Mouse (Mus musculus): Measurements from ENCODE around the gene Rer1. TPM values are rescaled to one million over a fixed set of nuclear protein-coding genes. Genes with fewer than 3 reads are reported as not detected.

The Rer1 gene
- polyA plus RNA-seq, 1 experiment from 2014 or later = 166 TPM

DNA sequence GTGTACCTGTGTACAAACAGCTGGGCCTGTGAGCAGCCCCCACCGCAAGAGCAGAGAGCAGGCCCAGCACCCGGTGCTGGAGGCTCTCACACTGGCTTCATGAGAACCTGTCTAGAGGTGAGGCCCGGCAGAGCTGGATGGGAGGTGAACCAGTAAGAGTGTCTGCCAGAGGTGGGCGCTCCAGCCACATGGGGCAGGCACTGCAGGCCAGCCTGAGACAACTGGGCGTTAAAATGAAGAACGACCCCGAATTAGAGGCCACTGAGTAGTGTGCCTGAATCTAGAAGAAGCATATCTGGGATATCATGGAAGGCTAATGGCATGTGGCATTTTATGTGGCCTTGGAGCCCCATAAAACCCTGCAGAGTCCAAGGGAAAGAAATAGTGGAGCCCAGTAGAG lies 33.9 kb upstream of the Rer1 start:
- 86% methylated on average over 7 of the region's 7 CpGs for WGBS
- H3K27ac ChIP-seq (ENCODE audit: low read depth, low read length) = no peak overlapping the region
- H3K4me2 ChIP-seq (replicated peaks; ENCODE audit: low read depth, low read length) = no peak overlapping the region
- ATAC-seq (ENCODE audit: low FRiP score) = no peak
- DNase-seq (ENCODE audit: low spot score) = no peak
- H3K4me3 ChIP-seq (ENCODE audit: low read depth, low read length) = no peak overlapping the region
- no peak overlapping the region for H3K9ac ChIP-seq (ENCODE audit: low read depth, low read length)
- H3K27me3 ChIP-seq (ENCODE audit: control insufficient read depth, insufficient read depth, low read length) = no peaks in the 10 kb centered on the region
- H3K36me3 ChIP-seq (ENCODE audit: control insufficient read depth, insufficient read depth, low read length) = no peaks in the 10 kb centered on the region
- peaks cover 3% of the 10 kb centered on the region; the same call in 1 of the 2 replicates for H3K4me1 ChIP-seq (replicated peaks; ENCODE audit: control insufficient read depth, insufficient read depth, low read length)
- no peaks in the 10 kb centered on the region for H3K9me3 ChIP-seq (ENCODE audit: control insufficient read depth, low read length)

DNA sequence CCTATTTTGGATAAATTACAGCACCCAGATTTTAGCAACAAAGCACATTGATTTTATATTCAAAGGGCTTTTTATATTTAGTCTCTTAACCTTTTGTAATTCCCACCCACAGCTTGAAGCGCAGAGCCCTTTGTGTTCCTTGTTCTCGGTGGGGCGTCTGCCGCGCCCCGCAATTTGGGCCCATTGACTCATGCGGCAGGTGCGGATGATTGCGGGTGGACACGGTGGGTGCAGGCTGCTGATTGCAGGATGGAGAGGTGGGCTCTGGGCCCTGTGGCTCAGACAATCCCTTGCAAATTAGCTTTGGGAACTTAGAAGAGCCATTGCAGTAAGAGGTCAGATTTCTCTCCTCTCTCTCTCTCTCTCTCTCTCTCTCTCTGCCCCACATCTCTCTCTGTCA lies 32.1 kb upstream of the Rer1 start:
- H3K4me2 ChIP-seq (replicated peaks; ENCODE audit: low read depth, low read length) = no peak overlapping the region
- no peak overlapping the region for H3K4me3 ChIP-seq (ENCODE audit: low read depth, low read length)
- WGBS = 77% methylated on average over 10 of the region's 10 CpGs
- no peaks in the 10 kb centered on the region for H3K36me3 ChIP-seq (ENCODE audit: control insufficient read depth, insufficient read depth, low read length)
- ATAC-seq (ENCODE audit: low FRiP score) (no peak), DNase-seq (ENCODE audit: low spot score) (no peak)
- no peaks in the 10 kb centered on the region for H3K9me3 ChIP-seq (ENCODE audit: control insufficient read depth, low read length)
- no peak overlapping the region for H3K9ac ChIP-seq (ENCODE audit: low read depth, low read length)
- no peak overlapping the region for H3K27ac ChIP-seq (ENCODE audit: low read depth, low read length)
- H3K27me3 ChIP-seq (ENCODE audit: control insufficient read depth, insufficient read depth, low read length) = no peaks in the 10 kb centered on the region
- peaks cover 3% of the 10 kb centered on the region; the same call in 1 of the 2 replicates for H3K4me1 ChIP-seq (replicated peaks; ENCODE audit: control insufficient read depth, insufficient read depth, low read length)

GRCm38 (mm10) chr4:155117396-155117978 lies 31.3 kb upstream of the Rer1 start:
- DNase-seq (ENCODE audit: low spot score) (no peak), ATAC-seq (ENCODE audit: low FRiP score) (no peak)
- Histone ChIP-seq H3K27me3 (ENCODE audit: control insufficient read depth, insufficient read depth, low read length) (no peaks in the 10 kb centered on the region), H3K4me1 (replicated peaks; ENCODE audit: control insufficient read depth, insufficient read depth, low read length) (peaks cover 3% of the 10 kb centered on the region; the same call in 1 of the 2 replicates), H3K27ac (ENCODE audit: low read depth, low read length) (no peak overlapping the region), H3K4me3 (ENCODE audit: low read depth, low read length) (no peak overlapping the region), H3K4me2 (replicated peaks; ENCODE audit: low read depth, low read length) (no peak overlapping the region), H3K9ac (ENCODE audit: low read depth, low read length) (no peak overlapping the region), H3K9me3 (ENCODE audit: control insufficient read depth, low read length) (no peaks in the 10 kb centered on the region), H3K36me3 (ENCODE audit: control insufficient read depth, insufficient read depth, low read length) (no peaks in the 10 kb centered on the region)
- 72% methylated on average over 6 of the region's 6 CpGs for WGBS

- H3K4me2 ChIP-seq (replicated peaks; ENCODE audit: low read depth, low read length) = no peak overlapping the region
- H3K9ac ChIP-seq (ENCODE audit: low read depth, low read length) = no peak overlapping the region
- no peak overlapping the region for H3K27ac ChIP-seq (ENCODE audit: low read depth, low read length)
- no peak overlapping the region for H3K4me3 ChIP-seq (ENCODE audit: low read depth, low read length)
- DNase-seq (ENCODE audit: low spot score) (no peak), ATAC-seq (ENCODE audit: low FRiP score) (no peak)
- H3K27me3 ChIP-seq (ENCODE audit: control insufficient read depth, insufficient read depth, low read length) = no peaks in the 10 kb centered on the region
- H3K9me3 ChIP-seq (ENCODE audit: control insufficient read depth, low read length) = no peaks in the 10 kb centered on the region
- 88% methylated on average over 4 of the region's 4 CpGs for WGBS
- no peaks in the 10 kb centered on the region for H3K36me3 ChIP-seq (ENCODE audit: control insufficient read depth, insufficient read depth, low read length)
- H3K4me1 ChIP-seq (replicated peaks; ENCODE audit: control insufficient read depth, insufficient read depth, low read length) = no peaks in the 10 kb centered on the region
Measured at GRCm38 (mm10) chr4:155116607-155117006, 30.4 kb upstream of the Rer1 start.

- ATAC-seq (ENCODE audit: low FRiP score) = no peak
- no peaks in the 10 kb centered on the region for H3K4me1 ChIP-seq (replicated peaks; ENCODE audit: control insufficient read depth, insufficient read depth, low read length)
- WGBS = 66% methylated on average over 8 of the region's 8 CpGs
- H3K9me3 ChIP-seq (ENCODE audit: control insufficient read depth, low read length) = no peaks in the 10 kb centered on the region
- no peak overlapping the region for H3K9ac ChIP-seq (ENCODE audit: low read depth, low read length)
- no peak overlapping the region for H3K4me2 ChIP-seq (replicated peaks; ENCODE audit: low read depth, low read length)
- H3K27ac ChIP-seq (ENCODE audit: low read depth, low read length) = no peak overlapping the region
- H3K27me3 ChIP-seq (ENCODE audit: control insufficient read depth, insufficient read depth, low read length) = no peaks in the 10 kb centered on the region
- H3K4me3 ChIP-seq (ENCODE audit: low read depth, low read length) = no peak overlapping the region
- no peak for DNase-seq (ENCODE audit: low spot score)
- H3K36me3 ChIP-seq (ENCODE audit: control insufficient read depth, insufficient read depth, low read length) = no peaks in the 10 kb centered on the region
Measured at GRCm38 (mm10) chr4:155113766-155114410, 27.7 kb upstream of the Rer1 start.

DNA sequence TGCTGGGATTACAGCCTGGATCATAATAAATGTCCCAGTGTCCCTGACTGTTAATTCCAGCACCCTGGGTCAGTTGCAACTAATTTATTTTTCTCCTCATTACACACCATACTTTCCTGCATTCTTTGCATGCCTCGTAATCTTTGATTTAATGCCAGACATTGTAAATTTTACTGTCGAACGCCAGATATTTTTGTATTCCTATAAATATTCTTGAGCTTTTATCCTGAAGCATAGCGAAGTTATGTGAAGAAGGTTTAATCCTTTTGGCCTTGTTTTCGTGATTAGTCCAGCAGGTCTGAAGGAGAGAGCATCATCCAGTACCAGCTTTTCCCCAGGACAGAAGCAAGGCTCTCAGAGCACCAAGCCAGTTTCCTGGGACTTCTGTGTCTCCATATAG lies 23.3 kb upstream of the Rer1 start:
- no peak overlapping the region for H3K27ac ChIP-seq (ENCODE audit: low read depth, low read length)
- no peak overlapping the region for H3K9ac ChIP-seq (ENCODE audit: low read depth, low read length)
- ATAC-seq (ENCODE audit: low FRiP score) (no peak), DNase-seq (ENCODE audit: low spot score) (no peak)
- WGBS = 94% methylated on average over 5 of the region's 5 CpGs
- no peaks in the 10 kb centered on the region for H3K27me3 ChIP-seq (ENCODE audit: control insufficient read depth, insufficient read depth, low read length)
- H3K4me1 ChIP-seq (replicated peaks; ENCODE audit: control insufficient read depth, insufficient read depth, low read length) = no peaks in the 10 kb centered on the region
- H3K36me3 ChIP-seq (ENCODE audit: control insufficient read depth, insufficient read depth, low read length) = no peaks in the 10 kb centered on the region
- no peak overlapping the region for H3K4me3 ChIP-seq (ENCODE audit: low read depth, low read length)
- H3K9me3 ChIP-seq (ENCODE audit: control insufficient read depth, low read length) = no peaks in the 10 kb centered on the region
- no peak overlapping the region for H3K4me2 ChIP-seq (replicated peaks; ENCODE audit: low read depth, low read length)

- H3K4me1 ChIP-seq (replicated peaks; ENCODE audit: control insufficient read depth, insufficient read depth, low read length) = no peaks in the 10 kb centered on the region
- H3K36me3 ChIP-seq (ENCODE audit: control insufficient read depth, insufficient read depth, low read length) = no peaks in the 10 kb centered on the region
- WGBS = 97% methylated on average over 4 of the region's 4 CpGs
- no peak for ATAC-seq (ENCODE audit: low FRiP score)
- H3K27me3 ChIP-seq (ENCODE audit: control insufficient read depth, insufficient read depth, low read length) = no peaks in the 10 kb centered on the region
- H3K9me3 ChIP-seq (ENCODE audit: control insufficient read depth, low read length) = no peaks in the 10 kb centered on the region
- no peak overlapping the region for H3K9ac ChIP-seq (ENCODE audit: low read depth, low read length)
- no peak for DNase-seq (ENCODE audit: low spot score)
- no peak overlapping the region for H3K4me3 ChIP-seq (ENCODE audit: low read depth, low read length)
- H3K4me2 ChIP-seq (replicated peaks; ENCODE audit: low read depth, low read length) = no peak overlapping the region
- no peak overlapping the region for H3K27ac ChIP-seq (ENCODE audit: low read depth, low read length)
Measured at GRCm38 (mm10) chr4:155107886-155108285, 21.7 kb upstream of the Rer1 start.

GRCm38 (mm10) chr4:155098572-155098971 lies 12.4 kb upstream of the Rer1 start:
- Histone ChIP-seq H3K4me3 (ENCODE audit: low read depth, low read length) (no peak overlapping the region), H3K36me3 (ENCODE audit: control insufficient read depth, insufficient read depth, low read length) (no peaks in the 10 kb centered on the region), H3K27ac (ENCODE audit: low read depth, low read length) (no peak overlapping the region), H3K9me3 (ENCODE audit: control insufficient read depth, low read length) (no peaks in the 10 kb centered on the region), H3K27me3 (ENCODE audit: control insufficient read depth, insufficient read depth, low read length) (no peaks in the 10 kb centered on the region), H3K4me2 (replicated peaks; ENCODE audit: low read depth, low read length) (no peak overlapping the region), H3K9ac (ENCODE audit: low read depth, low read length) (no peak overlapping the region), H3K4me1 (replicated peaks; ENCODE audit: control insufficient read depth, insufficient read depth, low read length) (no peaks in the 10 kb centered on the region; the same call in 1 of the 2 replicates)
- ATAC-seq (ENCODE audit: low FRiP score) = no peak
- DNase-seq (ENCODE audit: low spot score) = no peak
- WGBS = 81% methylated on average over 4 of the region's 4 CpGs

DNA sequence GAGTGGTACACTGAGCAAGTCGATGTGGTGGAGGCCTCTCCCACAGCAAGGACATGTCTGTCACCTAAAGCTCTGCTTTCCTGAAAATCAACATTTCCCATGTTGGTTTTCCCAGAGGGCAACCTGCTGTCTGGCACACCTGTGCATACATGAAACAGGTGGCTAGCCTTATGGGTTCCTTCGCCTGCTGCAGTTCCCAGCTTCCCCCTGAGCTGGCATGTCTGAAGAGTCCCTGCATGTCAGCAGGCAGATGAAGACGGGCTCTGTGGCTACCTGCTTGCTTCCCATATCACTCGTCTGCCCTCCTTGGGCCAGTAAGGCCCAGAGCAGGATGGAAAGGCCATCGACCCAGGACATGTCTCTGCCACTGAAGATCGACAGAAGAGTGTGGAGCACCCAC lies 11.3 kb upstream of the Rer1 start:
- no peaks in the 10 kb centered on the region for H3K9me3 ChIP-seq (ENCODE audit: control insufficient read depth, low read length)
- ATAC-seq (ENCODE audit: low FRiP score) = no peak
- H3K4me2 ChIP-seq (replicated peaks; ENCODE audit: low read depth, low read length) = no peak overlapping the region
- DNase-seq (ENCODE audit: low spot score) = no peak
- WGBS = 89% methylated on average over 6 of the region's 6 CpGs
- H3K36me3 ChIP-seq (ENCODE audit: control insufficient read depth, insufficient read depth, low read length) = no peaks in the 10 kb centered on the region
- H3K4me1 ChIP-seq (replicated peaks; ENCODE audit: control insufficient read depth, insufficient read depth, low read length) = no peaks in the 10 kb centered on the region; the same call in 1 of the 2 replicates
- no peak overlapping the region for H3K4me3 ChIP-seq (ENCODE audit: low read depth, low read length)
- H3K27me3 ChIP-seq (ENCODE audit: control insufficient read depth, insufficient read depth, low read length) = no peaks in the 10 kb centered on the region
- H3K27ac ChIP-seq (ENCODE audit: low read depth, low read length) = no peak overlapping the region
- no peak overlapping the region for H3K9ac ChIP-seq (ENCODE audit: low read depth, low read length)
